Mouse (Mus musculus) layer of hippocampus, adult 11-12 months (tissue): ENCODE measurements at regions not wholly inside any gene's neighbourhood (a gene's known extent, or its start where the extent isn't known, plus 50 kb on each side); places are given as distances from the start of the nearest gene placed in this dataset.

Source experiments
- DNase-seq: peaks from one replicate; pipeline ENCODE4 v3.0.0; 2022; ENCODE audit warnings: low spot score

GRCm38 (mm10) chr9:51518376-51518775, 189.7 kb upstream of the 1810046K07Rik start:
- DNase-seq, result no peak

- DNase-seq, result no peak
These were observed 194.8 kb upstream of the 1810046K07Rik start for GRCm38 (mm10) chr9:51523471-51523870.

GRCm38 (mm10) chr9:51525906-51526305, 197.2 kb upstream of the 1810046K07Rik start:
- no peak for DNase-seq

GRCm38 (mm10) chr9:51538894-51539293, 210.2 kb upstream of the 1810046K07Rik start:
- no peak for DNase-seq

GRCm38 (mm10) chr9:51541940-51542339, 213.2 kb upstream of the 1810046K07Rik start:
- no peak for DNase-seq

- no peak for DNase-seq
These were observed 193.1 kb upstream of the Arhgap20 start for GRCm38 (mm10) chr9:51572040-51572439.

- DNase-seq, result no peak
These were observed 183.5 kb upstream of the Arhgap20 start for GRCm38 (mm10) chr9:51581601-51582000.

- DNase-seq, result no peak
These were observed 171.4 kb upstream of the Arhgap20 start for GRCm38 (mm10) chr9:51593707-51594106.

- no peak for DNase-seq
These were observed 166.4 kb upstream of the Arhgap20 start for GRCm38 (mm10) chr9:51598706-51599105.

- no peak for DNase-seq
These were observed 157.0 kb upstream of the Arhgap20 start for GRCm38 (mm10) chr9:51608158-51608557.

GRCm38 (mm10) chr9:51608697-51609456, 156.3 kb upstream of the Arhgap20 start:
- no peak for DNase-seq

GRCm38 (mm10) chr9:51626156-51626555, 139.0 kb upstream of the Arhgap20 start:
- no peak for DNase-seq

GRCm38 (mm10) chr9:51636097-51636496, 129.0 kb upstream of the Arhgap20 start:
- DNase-seq, result no peak

GRCm38 (mm10) chr9:51636559-51637127, 128.5 kb upstream of the Arhgap20 start:
- no peak for DNase-seq

- DNase-seq, result no peak
These were observed 127.8 kb upstream of the Arhgap20 start for GRCm38 (mm10) chr9:51637131-51637920.

- DNase-seq, result no peak
These were observed 123.4 kb upstream of the Arhgap20 start for GRCm38 (mm10) chr9:51641706-51642105.

GRCm38 (mm10) chr9:51645426-51645825, 119.7 kb upstream of the Arhgap20 start:
- DNase-seq, result no peak

- DNase-seq, result no peak
These were observed 111.5 kb upstream of the Arhgap20 start for GRCm38 (mm10) chr9:51653376-51654292.

- no peak for DNase-seq
These were observed 110.5 kb upstream of the Arhgap20 start for GRCm38 (mm10) chr9:51654645-51655044.

GRCm38 (mm10) chr9:51657796-51658195, 107.3 kb upstream of the Arhgap20 start:
- no peak for DNase-seq

GRCm38 (mm10) chr9:51660908-51661874, 103.9 kb upstream of the Arhgap20 start:
- no peak for DNase-seq
